Mouse (Mus musculus) E14TG2a.4 (cell line): ENCODE data around the gene Tbca.

Experiments
- CTCF ChIP-seq: conservative IDR thresholded peaks from 2 replicates; pipeline ENCODE4 v1.5.1; 2014; ENCODE audit warnings: low read length
- POU5F1 ChIP-seq: IDR thresholded peaks from 2 replicates; pipeline ENCODE4 v1.6.1; 2014; ENCODE audit warnings: low read length, borderline replicate concordance

DNA sequence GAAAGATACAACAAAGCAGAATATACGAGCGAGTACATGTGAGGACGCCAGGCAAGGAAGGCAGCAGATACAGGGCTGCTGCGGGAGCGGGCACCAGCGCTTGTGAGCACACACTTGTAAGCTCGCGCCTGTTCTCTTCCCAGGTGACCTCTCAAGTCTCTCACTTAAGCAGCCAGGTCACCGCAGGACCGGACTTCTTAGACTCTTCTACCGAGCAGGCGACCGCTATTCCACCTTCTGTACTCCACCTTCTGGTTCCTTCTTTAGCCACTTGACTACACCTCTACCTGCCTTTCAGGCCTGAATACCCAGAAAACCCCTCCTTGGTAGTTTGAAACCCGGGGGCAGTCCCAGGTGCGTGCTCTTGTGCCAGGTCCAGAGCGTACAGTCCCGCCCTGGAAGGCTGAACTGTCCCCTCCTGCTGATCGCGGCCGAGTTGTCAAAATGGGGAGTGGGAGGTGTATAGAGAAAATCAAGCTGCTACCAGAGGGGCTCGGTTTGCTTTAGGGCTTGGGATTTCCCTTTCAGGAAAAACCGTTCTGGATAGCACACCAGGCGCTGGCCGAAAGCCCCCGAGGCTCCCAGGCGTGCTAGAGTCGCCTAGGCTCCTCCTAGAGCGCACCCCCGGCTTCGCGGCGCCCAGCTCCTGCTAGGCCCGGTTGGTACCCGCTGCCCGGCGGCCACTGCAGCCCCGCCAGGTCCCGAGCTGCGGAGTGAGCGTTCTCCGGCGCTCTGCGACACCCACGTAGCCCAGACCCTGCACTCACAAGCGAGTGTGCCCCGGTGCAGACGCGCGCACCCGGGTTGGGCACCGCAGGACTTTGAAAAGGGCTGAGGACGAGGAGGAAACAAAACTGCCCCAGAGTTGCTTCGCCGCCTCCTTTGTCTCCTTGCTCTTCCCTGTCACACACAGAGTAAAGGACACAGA lies 84.7 kb downstream of the Tbca start:
- TF ChIP-seq CTCF (no peak), POU5F1 (no peak)
